Mouse (Mus musculus) ES-CJ7 (cell line): Measurements from ENCODE around the gene P4hb.
"Not testable (repeated sequence)": the region's sequence is repeated elsewhere in the genome, so short reads cannot be mapped to it uniquely, and the experiment has no call there.

ENCODE experiments used
- DNase-seq: peaks from one replicate; pipeline ENCODE4 v3.0.0; 2011; ENCODE audit warnings: low read depth, low spot score

P4hb gene

DNA sequence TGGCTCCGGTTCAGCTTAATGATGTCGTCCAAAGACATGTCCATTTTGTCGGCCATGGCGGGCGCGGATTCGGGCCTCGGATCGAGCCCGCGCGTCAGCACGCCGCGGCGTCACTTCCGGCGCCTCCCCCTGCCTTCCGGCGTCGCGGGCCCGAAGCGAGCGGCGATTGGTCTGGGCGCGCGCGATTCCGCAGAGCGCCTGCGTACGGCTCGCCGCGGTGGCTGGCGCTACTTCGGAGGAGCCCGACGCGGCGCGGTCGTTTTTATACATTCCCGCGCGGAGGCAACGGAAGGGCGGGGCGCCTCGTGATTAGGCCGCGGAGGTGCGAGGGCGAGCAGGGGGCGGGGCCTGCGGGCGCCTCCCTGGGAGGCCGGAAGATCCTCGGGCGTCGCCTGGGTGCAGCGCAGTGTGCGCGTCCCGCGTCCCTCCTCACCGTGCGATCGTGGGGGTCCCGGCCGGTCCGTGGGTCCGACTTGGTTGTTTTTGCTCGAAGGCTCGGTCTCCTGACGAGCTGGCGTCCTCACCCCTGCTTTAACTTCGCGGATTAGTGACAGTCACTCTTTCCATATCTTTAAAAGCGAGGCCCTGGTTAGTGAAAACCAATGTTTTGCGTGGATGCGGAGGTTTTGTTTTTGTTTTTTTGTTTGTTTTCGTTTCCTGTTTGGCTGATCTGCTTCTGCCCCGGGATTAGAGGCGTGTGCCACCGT, 25.4 kb upstream of the P4hb start, which contains the start of the genes Alyref and Anapc11:
TSS of gene Alyref (minus strand) at position 83 of the 707 bp plus-strand sequence.
TSS of gene Anapc11 (plus strand) at position 139 of the 707 bp plus-strand sequence.
- DNase-seq, result peak; percentile 95

DNA sequence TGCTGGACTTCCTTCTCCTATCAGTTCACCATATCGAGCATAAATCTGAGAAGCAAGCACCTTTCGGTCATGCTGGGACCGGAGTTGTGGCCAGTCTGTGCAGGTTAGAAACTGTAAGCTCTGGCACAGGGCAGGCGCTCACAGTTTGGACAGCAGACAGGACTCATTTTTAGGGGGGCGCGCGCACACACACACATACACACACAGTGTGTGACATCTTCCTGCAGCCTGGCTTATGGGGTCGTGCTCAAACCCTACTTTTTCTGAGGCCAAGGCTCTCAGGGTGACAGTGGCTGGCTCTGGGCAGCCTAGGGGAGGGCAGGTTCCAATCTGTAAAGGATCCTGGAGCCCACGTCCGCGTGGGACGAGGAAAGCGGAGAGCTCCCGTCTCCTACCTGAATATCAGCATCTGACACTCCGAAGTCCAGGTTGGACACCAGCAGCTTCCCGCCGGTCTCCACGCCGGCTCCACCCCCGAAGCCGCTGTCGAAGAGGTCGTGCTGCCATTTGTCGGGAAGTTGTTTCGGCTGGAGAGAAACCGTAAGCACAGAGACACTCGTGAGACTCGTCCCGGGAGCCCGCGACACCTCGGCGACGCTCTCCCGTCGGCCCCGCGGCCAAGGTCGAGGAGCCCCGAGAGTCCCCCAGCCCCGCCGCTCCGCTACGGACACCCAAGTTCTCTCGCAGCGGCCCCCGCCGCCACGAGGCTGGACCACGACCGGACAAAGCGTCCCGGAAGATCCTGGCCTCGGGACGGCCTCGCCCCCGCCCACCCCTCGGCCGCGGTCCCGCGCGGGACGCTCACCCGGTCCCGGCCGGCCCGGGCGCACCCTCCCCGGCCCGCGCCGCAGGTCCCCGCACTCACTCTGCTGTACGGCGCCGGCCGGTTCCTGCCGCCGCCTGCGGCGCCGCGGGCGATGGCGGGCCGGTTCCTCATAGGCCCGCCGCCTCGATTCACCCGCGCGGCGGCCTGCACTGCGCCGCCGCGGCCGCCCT, 24.5 kb upstream of the P4hb start:
- DNase-seq, result no peak

DNA sequence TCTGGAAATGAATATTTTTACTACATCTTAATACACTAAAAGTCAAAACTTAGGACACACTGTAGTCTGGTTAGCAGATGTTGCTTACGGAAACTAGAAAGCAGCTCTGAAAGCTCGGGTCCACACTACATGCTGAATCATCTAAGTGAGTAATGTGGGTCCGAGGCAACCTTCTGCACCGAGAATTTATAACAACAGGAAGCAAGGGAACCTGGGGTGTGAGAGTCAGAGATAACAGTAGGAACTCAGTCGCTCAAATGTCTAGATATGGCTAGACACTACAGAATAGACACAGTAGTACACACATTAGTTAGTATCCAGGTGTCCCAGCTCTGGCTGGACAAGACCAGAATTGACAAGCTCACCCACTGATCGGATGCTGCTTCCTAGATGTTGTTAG, 15.5 kb upstream of the P4hb start:
- DNase-seq, result no peak

DNA sequence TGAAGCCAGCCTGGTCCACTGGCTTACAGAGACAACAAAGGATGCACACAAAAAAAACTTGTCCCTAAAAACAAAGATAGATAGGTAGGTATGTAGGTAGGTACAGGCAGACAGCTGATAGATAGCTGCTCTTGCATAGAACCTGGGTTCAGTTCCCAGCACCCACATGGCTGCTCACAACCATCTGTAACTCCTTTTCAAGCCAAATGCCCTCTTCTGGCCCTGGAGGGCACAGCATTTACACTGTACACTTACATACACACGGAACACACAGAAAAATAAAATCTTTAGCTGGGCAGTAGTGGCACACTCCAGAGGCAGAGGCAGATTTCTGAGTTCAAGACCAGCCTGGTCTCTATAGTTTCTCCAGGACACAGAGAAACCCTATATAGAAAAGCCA, 10.9 kb upstream of the P4hb start:
- DNase-seq, result peak; percentile 57

DNA sequence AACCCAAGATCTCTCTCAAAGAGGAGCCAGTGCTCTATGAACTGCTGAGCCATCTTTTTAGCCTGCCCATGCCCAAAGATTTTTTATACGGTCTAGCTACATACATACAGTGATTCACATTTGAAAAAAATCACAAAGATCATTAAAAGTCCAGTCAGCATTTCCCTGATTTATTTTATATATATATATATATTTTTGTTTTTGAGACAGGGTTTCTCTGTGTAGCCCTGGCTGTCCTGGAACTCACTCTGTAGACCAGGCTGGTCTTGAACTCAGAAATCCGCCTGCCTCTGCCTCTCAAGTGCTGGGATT, 9.9 kb upstream of the P4hb start:
- DNase-seq, result not testable (repeated sequence)

DNA sequence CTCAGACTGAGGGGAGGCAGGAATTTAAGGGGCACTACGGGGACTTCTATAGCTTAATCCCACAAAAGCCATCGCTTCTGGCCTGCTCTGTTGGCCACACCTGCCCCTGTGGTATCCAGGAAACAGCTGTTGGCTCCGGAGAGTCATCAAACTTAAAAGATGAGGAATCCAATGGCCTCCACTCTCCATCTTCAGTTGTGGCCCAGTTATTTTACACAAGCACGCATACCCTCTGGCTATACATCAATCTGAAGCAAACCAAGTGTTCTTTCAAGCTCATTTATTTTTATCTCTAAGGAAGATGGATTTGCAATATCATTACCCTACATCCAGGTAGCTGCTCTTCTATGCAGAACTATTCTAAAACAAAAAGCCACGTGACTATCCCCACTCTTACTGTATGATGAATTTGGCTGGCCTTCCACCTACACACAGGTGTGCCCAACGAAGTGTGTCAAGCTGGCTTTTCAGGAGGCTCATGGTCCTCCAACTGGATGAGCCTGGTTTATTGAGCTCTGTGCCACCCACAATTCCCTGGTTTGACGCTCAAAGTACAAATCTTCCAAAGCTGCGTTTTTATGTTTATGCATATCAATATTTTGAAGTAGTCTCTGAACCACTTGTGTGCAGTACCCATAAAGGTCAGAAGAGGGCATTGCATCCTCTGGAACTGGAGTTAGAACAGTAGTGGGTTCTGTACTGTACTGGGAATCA, 9.4 kb upstream of the P4hb start:
- DNase-seq, result peak; percentile 74

DNA sequence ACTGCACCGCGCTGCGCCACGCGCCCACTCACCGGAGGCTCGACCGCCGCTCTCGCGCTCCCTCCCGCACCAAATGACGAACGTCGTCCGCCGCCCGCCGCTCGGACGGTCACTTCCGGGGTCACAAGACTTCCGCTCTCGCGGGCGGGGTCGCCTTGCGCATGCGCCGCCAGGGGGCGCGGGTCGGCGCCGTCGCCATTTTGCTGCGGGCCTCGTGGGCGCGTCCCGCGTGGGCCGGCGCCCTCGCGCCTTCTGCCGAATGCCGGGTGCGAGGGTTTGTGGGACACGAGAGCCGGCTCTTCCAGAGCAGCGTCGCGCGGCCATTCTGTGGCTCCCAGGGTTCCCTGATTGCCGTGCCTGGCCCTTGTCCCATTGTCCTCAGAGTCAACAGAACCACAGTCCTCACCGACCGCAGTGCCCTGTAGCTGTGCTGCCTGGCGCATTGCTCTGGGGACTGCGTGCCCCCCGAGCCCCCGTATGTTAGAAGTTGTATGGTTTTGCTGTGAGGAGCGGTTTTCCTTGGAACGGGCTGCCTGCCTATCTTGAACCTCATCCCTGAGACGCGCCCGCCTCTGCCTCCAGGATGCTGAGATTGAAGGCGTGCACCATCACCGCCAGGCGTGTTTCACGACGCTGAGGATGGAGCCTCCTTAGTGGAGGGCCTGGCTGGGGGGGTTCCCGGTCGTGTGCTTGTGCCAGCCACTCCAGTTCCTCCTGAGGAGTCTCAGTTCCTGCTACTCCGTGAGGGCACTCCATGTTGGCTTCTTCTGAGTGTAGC, 8.6 kb upstream of the P4hb start, which contains the start of gene Arhgdia:
TSS of gene Arhgdia (minus strand) at position 135 of the 778 bp plus-strand sequence.
- DNase-seq, result peak; percentile 86

DNA sequence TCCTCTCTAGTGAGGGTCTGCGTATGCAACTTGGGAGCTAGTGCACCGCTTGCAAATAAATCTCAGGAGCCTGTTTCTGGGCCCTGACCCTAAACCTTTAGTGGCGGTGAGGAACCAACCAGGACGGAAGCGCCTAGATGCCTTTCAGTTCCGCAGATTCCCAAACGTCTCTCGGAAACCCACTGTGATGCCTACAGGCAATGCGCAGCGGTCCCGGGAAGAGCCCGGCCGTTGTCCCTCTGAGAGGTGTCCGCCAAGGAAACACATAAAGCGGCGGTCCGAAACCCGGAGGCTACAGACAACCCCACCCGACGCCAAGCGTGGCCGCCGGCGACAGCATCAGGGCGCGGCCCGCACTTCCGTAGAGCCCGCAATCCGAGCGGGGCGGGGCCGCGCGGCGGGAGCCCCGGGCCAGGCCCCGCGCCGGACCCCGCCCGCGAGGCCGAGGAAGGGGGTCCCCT, 7.8 kb upstream of the P4hb start:
- no peak for DNase-seq

DNA sequence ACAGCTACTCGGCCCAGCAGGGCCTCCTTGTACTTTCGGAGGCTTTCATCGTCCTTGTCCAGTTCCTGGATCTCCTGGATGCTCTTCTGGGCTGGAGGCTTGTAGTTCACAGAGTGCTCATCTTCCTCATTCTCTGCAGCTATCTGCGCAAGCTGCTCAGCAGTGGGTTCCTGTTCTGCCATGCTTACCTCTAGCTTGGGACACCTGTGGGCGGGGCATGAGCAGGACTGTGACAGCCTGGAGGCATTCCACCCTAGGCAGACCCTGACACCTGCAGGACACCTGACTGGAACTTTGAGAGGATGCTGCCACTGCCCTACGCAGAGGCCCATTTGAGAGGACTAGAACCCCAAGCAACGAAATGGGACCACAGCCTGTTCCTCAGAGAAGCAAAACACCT, 7.1 kb upstream of the P4hb start:
- DNase-seq, result no peak

DNA sequence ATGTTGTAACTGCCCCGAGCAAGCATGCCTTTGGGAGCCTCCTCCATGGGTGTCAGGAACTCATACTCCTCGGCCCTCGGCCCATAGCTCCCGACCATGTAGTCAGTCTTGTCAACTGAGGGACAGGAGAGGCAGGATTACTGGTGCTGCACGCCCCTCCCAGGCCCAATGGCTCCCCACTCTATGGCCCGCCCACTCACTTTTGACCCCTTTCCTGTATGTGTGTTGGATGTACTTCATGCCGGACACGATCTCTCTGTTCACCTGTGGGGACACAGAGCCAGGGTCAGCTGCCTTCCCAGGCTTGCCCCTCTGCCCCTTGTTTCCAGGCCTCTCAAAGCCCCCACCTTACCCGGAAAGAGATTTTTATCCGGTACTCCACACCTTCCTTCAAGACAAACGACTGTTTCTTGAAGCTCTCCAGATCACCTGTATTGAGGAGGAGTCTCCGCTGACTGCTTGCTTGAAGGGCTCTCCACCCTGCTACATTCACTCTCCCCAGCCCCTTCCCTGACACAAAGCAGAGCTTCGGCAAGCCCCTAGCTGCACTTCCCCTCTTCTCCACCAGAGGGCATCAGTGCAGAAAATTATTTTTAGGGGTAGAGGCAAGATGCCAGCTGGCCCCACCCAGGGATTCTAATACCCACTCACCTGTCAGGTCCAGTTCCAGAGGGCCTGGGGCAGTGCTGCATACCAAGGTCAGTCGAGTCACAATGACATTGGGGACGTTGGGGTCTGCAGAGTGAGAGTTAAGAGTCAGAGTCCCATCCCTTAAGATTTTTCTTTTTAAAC, 6.5 kb upstream of the P4hb start:
- peak; percentile 81 for DNase-seq

DNA sequence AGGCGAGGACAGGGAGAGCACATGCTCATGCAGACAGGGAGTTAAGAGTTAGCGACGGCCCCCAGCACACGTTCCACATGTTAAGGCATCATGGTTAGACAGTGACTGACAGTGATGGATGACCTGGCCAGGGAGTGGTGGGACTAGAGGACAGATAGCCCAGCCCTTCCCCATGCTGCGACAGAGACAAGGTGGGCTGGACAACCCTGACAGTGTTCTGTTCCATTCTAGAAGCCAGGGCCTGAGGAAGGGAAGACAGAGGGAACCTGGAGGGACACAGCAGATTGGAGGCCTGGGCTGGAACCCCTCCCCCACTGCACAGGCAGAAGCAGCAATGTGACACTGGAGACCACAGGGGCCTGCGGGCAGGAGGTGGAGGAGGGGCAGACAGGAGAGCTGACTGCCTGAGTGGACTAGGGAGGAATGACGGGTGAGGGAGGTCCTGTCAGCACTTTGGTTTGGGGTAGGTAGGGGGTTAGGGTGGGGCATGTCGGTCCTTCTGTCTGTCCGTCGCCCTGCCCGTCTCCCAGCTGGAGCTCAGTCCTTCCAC, 5.7 kb upstream of the P4hb start:
- DNase-seq, result no peak

DNA sequence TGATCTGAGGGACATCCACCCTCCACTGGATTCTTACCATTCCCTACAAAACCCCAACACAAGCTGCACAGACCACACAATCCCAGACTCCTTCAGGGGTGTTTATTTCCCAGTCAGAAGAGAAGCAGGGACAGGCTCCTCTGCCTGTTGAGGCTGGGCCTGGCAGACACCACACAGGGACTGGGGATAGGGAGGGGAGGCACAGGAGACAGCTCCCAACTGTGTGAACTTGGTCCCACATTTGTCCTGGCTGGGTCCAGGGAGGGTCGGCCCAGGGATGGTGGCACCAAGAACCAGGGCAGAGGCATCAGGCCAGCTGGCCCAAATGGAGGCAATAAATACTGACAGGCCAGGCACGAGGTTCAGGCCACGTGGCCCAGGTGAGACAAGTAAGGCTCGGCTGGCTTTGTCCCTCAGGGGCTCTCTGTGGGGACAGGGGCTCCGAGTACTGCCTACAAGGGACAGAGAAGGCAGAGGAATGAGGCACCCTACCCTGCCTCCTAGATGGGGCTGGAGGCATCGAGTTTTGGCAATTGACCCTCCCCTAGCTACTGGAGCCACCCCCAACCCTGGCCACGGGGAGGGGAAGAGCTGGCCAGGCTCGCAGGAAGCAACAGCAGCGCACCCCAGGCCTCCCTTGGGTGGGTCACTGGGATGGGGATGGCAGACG, 5.1 kb upstream of the P4hb start:
- no peak for DNase-seq

DNA sequence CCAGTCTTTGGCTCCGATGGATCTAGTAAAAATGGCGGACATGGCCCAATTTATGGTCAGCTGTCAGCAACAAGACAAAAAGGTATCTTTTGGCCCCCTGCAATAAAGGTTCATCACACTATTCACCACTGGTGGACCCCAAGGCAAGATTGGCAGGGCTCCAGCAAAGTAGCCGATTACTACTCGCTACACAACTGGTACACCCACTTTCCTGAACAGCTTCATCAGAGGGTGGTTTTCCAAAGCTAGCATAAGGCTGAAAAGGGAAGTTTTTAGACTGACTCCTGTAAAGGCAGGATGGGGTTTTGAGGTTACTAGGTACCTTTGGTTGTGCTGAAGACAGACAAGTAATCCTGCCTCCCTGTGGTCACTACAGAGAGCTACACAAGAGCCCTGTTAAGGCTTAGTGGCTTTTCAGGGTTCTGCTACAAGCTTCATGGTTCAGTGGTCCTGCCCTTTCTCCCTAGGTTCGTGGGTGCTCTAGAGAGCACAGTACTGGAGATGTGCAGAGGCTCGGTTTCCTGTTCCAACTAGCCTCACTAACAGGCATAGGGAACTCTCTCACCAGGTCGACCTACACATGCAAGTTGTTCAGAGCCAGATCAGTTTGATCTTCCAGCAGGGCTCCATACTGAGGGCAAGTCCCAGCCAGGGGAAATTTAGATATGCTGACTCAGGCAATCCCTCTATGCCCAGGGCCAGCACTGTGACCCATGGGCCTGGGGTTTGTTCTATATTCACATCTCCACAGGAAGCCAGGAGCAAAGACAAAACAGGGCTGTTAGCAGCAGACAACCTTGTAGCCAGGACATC, 4.4 kb upstream of the P4hb start:
- DNase-seq, result peak; percentile 78

DNA sequence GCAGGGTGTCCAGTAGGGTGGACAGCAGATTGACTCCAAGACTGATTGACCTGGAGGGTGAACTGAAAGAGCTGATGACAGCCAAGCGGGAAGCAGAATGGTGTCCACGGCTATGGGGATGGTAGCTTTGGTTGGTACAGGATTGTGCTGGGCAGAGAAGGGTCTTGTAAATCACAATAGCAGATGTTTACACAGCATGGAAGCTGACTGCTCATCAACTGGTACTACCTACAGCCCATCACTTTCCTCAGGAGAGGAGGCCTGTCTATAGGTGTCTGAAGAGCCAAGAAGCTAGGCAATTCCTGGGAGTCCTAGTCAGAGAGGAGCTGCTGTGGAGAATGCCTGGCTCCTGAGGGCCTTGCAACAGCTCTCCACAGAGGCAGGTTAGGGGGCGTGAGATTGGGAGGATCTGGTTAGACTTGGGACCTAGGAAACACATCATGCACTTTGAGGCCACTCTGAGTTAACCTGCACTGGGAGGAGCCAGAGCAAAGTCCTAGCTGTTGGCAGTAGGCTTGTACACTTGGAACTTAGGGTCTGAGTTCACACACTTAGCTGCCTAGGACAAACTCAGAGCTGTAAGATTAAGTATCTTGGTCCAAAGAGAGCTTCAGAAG, 3.4 kb upstream of the P4hb start:
- DNase-seq, result no peak

DNA sequence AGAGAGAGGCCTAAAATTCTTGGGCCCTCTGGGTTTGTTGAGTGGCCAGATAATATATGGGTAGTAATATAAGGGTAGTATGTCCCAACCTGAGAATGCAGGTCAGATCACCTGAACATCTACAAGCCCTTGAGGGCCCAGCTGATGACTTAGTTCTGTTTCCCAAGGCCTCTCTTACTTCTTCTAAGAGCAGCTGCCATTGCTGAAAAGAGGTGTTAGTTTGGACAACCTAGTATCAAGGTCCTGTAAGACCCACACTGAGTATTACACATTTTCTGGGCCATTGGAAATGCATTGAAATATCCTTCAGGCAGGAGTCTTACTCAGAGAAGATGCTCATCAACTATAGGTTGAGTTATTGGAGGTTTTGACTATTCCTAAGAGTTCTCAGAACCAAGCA, 2.9 kb upstream of the P4hb start:
- no peak for DNase-seq

DNA sequence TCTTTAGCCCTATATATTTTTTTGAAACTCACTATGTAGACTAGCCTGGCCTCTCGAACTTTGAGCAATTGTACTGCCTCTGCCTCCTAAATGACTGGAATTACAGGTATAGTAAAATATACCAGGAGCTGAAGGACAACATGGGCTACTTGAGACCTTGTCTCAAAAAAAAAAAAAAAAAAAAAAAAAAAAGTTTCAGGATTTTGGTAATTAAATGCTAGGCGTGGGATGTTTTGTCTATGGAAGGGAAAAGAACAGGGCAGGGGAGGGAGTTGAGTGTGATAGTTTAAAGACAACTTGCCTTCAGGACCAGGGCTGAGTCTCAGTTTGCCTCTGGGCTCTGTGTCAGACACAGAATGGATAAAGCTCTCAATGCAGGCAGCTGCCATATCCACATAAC, 2.0 kb upstream of the P4hb start:
- no peak for DNase-seq

DNA sequence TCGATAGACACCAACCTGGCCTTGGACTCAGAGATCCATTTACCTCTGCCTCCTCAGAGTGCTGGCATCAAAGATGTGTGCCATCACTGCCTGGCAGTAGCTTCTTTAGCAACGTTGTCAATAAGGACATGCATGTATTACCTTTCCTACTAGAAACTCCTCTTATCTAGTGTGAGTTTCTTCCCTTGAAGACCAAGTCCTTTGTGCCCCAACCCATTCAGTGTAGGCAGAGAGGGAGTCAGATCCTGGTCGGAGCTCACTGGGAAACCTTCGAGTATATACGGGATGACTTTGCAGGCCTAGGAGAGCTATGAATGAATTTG, 1.2 kb upstream of the P4hb start:
- no peak for DNase-seq

DNA sequence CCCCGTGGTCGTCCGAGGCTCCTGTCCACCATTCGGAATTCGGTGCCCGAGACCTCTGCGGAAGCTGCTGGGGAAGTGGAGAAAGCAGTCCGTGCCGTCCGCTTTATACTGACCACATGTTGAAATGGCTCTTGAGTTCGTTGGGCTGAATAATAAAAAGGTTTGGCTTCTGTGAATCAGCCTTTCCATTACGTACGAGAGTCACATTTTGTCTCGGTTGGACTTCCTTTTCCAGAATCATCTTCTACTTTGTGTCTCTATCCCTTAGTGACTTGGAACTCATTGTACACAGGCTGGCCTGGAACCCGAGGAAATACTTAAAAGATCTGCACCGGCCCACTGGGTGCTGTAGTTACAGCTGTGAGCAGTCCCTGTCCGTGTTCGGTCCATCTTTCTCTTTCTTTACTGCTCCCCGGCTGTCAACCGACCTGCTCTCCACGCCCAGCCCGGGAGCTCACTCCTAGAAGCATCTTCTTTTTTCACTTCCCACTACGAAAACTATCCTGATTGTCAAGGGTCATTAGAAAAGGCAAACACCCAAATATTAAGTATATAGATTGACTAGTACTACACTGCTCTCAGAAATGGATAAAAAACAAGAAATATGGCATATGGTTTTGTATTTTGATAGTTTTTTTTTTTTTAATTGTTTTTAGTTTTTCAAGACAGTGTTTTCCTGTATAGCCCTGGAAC, 678 bp upstream of the P4hb start:
- DNase-seq, result no peak
